Mouse (Mus musculus) CH12F3 (cell line): ENCODE results near the gene Sacs.

ENCODE experiments used
- in situ Hi-C: fragments of 300-500 bp; cut with MboI; formaldehyde crosslinking; loops from 2 replicates; pipeline ENCODE4 v1.14.3; 2020; ENCODE audit warnings: low sequenced_read_pairs

Gene Sacs

DNA sequence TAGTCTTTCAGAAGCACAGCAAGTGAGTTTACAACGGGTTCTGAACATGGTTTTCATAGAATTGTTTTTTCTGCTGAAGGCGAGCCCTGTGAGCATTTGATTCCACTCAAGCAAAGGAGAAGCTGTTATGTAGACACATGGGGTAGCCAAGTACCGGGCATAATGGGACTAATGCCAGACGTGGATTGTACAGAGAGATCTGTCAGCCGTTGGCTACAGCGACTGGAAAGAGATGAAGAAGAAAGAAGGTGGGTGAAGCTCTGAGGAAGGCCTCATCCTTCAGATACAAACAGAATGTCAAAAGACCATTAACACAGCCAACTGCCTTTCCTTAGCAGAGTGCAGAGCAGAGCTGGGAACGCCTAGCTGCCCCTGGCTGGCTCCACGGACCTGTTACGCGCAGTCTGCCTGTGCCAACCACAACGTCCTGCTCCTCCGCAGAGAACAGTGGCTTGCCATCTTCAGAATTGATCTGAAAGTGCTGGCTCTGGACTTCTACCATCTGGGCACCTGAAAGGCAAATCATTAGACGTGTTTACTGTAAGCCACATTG lies 93.8 kb downstream of the Sacs start:
- in situ Hi-C loops: no loop called here

DNA sequence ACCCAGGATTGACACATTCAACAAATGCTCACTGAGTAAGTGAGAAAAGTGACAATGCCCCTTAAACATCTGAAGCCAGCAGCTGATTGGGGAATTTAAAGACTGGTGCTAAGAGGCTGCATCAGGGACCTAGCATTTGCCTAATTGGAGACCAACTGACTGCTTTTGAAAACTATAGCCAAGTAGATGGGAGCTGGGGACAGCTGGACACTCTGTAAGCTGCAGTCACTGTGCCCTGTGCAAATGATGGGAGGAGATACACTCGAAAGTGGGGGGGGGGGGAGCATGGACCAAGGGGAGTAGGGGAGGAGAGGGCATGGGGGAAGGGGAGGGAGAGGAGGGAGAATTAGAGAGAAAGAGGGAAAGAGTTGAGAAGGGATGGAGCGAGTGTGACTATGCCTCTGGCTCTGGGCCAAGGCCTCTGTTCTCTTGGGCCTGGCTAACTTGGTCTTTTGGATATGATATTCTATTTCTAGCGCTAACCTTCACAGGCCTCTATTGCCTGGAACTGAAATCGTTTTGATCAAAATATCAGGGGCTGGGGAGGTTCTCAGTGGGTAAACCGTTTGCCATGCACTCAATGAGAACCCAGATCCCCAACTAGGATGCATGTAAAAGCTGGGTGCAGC lies 97.7 kb downstream of the Sacs start:
- in situ Hi-C loops: no loop called here

DNA sequence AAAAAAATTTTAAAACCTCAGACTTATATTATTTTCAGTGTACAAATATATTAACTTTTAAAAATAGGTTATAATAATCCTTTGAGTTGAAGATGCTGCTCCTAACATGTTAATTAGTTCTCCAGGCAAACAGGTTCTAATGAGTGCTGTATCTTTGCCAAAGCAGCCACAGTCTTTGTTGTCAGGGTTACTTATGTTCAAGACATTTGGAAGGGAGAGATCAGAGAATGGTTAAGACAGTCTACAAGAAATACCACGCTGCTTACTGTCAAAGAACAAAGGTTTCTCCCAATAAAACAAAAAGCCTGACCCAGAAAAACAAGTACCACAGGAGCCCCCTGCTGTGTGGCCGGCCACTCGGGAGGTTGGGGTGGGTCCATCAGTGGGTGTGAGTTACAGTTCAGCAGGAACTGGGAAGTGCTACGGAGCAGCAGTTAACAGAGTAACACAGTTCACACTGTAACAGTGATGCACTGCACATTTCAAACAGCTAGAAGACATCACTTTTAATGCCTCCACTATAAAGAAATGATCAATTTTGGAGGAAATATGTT lies 98.9 kb downstream of the Sacs start:
- in situ Hi-C loops: no loop called here

DNA sequence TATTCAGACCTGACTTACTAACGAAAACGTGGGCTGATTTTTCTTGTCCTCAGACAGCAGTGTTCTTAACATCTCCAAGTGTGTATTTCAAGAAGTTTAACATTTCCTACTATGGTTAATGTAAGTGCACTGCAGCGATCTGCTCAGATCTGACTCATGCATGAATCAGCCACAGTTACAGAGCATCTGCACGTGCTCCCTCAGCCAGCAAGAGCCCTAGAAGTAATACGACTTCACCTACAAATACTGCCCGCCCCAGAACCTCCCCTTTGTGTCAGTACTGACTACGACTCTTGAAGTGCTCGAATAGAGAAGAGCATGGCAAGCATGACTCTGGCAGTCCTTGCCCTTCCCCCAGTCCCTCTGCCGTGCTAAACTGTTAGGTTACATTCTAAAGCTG lies 100.5 kb downstream of the Sacs start:
- in situ Hi-C loops: no loop called here

DNA sequence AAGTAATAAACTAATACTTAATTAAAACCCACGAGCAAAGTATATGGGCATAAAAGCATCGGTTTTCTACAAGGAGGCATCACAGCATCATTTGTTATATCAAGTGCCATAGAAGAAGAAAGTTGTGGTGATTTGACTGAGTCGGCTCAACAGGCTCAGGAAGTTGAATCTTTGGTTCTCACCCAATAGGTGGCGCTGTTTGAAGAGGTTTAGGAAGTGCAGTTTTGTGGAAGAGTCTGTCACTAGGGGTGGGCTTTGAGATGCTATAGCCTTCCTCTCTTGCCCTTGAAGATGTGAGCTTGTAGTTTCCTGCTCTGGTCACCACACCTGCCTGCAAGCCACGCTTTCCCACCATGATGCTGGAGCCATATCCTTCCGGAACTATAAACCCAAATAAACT lies 104.4 kb downstream of the Sacs start:
- in situ Hi-C loops: no loop called here

DNA sequence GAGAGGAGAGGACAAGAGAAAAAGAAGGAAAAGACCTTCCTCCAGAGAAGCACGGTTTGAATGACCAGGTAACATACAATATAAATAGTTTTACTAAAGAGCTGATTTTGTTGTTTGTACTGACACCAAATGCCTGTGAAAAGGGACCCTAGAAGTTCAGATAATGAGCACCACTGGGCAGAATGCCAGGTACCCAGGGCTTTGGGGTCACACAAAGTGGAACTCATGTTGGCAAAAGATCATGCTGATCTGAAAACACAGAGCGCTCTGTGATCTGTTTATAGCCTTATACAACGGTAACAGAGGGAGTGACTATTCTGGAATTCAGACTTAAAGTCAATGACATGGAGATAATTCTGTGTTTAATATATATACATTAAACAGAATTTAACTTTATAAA lies 108.2 kb downstream of the Sacs start:
- in situ Hi-C loops: no loop called here

DNA sequence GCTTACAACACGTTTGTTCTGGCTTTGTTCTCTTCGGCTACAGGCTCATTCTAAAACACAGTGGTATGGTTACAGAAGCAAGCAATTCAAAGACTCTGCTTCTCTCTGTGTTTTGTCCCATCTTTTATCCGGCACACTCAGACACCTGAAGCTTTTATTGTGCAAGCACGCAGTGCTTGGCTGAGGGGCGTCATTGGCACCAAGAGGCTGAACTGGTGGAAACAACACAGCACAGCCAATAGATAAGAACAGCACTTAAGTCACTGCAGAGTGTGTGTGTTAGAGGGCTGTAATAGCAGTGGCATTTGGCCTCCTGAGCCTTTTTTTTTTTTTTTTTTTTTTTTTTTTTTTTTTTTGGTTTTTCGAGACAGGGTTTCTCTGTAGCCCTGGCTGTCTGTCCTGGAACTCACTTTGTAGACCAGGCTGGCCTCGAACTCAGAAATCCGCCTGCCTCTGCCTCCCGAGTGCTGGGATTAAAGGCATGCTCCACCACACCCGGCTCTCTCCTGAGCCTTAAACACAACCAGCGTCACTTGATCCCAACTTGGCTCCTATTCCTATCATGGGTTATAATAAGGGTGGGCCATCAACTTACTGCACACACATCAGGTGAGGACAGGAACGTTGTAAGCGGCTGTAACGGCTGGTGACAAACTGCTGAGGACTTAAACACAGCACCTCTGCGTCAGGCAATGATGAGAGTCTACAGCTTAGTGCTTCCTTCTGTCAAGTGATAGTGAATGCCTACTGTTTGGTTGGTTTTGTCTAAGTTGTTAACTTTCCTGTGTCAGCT lies 114.5 kb downstream of the Sacs start:
- in situ Hi-C loops: no loop called here

DNA sequence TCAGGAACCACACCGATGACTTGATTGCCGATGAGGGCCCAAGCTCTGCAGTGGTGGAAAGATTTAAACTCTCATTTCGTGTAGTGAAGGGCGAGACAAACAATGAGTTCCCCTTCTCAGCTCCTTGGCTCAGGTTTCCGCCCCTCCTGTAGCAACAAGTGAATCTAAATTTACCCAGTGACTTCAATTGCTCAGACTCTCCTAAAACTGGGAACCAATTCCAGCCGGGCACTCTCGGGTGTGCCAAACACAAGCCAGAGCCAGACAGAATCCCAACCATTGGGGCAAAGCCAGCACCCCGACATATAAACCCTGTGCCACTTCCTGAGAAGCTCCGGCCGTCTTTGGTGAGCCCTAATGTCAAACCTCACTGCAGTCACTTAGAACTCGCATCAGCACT lies 120.1 kb downstream of the Sacs start, which contains the start of gene Sgcg:
Gene Sgcg (minus strand): TSS at position 139 of the 400 bp plus-strand sequence.
- in situ Hi-C loops: no loop called here

DNA sequence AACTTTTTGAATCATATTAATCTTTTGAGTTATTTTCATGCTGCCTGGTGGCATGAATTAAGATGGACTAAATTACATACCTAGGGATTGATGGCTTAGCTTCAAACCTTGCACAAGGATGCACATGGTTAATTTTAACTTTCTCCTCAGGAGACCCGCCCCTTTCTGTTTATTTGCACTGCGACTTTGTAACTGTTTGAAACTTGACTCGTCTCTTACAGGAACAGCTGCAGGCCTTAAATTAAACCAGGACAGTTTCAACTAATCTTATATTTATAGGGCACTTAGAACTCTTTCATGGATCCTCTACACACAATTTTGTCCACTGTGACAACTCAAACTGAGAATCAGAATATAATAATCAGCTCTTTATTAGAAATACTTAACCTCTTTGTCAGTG lies 120.8 kb downstream of the Sacs start:
- in situ Hi-C loops: no loop called here

DNA sequence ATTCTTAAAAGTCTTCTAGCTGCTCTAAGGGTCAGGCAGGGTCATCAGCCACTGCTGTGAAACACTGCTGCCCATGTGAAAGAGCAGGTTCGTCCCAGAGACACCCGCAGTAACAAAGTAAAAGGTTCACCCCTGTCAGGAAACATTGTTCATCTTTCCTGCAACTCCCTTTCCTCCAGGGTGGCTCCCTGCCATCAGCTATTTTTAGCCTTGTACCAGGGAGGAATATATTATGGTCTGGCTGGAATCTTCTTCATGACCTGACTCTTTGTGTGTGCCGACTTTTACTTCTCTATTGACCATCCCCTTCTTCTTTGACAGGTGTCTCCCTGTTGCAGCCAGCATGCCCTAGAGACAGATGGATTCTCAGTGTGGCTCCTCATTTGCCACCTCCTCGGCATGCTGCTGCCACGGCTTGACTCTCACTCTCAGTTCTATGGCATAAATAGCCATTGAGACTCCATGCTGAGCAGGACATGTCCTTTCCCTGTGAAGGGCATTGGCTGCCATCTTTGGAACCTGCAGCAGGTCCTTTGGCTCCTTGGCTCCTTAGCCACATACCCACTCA lies 129.7 kb downstream of the Sacs start:
- in situ Hi-C loops: no loop called here

DNA sequence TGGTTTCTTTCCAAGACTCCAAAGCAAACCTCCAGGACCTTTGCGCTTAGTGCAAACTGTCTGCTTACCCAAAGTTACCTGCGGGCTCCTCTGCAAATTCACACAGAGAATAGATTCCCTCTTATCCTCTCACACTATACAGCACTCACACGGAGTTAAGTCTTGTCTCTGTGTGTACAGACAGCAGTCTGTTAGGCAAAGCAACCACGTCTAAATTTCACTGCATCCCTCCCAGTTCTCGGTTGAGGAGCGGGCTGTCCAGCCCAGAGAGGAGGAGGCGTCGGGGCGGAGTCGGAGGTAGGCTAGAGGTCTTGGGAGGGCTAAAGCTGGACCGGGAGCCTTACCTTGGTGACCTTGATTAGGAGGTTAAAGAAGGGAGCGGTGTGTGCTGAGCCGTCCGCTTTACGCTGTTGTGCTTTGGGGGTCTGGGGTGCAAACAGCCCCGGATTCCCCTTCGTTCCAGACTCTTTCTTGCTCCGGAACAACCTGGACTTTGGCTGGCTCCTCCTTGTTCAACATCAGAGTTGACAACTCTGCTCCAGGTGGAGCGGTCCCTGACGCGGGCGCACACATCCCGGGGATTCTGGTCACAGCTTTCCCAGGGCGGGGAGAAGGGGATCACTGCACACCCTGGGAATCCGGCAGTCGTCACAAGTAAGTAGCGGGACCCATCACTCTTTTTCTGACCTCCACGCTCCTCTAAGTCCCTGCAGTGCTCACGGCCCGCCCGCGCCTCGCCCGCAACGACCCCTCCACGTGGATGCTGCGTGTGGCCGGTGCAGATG lies 136.3 kb downstream of the Sacs start:
- in situ Hi-C loops: no loop called here

DNA sequence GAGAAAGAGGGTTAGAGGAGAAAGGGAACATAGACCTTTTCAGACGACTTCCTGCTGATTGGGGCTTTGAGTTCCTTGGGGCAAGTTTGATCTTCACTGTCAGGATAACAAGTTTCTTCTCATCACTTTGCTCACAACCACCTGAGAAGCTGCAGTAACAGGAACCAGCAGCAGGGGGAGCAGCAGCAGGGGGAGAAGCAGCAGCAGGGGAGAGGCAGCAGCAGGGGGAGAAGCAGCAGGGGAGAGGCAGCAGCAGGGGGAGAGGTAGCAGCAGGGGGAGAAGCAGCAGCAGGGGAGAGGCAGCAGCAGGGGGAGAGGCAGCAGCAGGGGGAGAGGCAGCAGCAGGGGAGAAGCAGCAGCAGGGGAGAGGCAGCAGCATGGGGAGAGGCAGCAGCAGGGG lies 139.0 kb downstream of the Sacs start:
- in situ Hi-C loops: no loop called here

DNA sequence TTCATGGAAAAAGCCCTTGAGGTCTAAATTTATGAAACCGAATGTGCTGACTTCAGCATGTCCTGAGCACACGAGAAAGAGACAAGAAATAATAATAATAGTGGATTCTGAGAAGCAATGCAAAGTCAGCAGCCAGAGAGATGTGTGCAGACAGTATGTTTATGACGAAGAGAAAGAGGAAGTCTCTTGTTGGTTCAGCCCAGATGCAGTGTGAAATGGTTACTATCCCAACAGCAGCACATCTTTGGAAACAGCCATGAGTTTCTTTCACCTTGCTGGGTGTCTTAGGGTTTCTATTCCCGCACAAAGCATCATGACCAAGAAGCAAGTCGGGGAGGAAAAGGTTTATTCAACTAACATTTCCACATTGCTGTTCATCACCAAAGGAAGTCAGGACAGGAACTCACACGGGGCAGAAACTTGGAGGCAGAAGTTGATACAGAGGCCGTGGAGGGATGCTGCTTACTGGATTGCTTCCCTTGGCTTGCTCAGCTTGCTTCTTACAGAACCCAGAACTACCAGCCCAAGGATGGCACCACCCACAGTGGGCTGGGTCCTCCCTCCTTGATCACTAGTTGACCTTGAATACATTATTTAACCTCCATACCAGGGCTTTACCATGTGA lies 140.5 kb downstream of the Sacs start:
- in situ Hi-C loops: no loop called here

DNA sequence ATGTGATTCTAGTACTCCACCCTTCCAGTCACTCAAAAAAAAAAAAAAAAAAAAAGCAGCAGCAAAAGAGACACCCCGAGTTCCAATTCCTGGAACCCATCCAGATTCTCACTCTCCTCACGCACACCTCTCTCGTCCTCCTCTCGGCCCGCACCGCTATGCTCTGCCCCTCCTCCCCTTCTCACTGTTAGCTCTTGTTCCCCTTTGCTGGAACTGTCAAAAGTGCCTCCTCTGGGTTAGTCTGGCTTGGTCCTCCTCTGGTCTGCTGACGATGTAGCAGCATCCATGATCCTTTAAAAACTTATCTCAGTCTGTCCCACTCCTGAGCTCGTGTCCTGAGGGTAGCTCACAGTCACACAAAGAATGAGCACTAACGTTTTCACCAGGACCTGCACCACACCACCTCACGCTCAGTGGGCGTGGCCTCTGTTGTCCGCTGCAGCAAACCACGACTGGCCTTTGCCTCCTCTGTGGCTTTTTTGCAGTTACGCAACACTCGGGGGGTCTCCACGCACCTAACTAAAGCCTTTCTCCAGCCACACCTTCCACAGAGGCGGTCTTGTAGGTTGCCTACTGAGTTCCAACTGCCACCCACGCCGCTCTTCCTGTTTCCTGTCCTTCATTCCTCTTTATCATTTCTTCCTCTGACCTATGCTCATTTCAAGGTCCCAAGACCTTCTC lies 150.5 kb downstream of the Sacs start:
- in situ Hi-C loops: no loop called here
